In the genomic region with DNA sequence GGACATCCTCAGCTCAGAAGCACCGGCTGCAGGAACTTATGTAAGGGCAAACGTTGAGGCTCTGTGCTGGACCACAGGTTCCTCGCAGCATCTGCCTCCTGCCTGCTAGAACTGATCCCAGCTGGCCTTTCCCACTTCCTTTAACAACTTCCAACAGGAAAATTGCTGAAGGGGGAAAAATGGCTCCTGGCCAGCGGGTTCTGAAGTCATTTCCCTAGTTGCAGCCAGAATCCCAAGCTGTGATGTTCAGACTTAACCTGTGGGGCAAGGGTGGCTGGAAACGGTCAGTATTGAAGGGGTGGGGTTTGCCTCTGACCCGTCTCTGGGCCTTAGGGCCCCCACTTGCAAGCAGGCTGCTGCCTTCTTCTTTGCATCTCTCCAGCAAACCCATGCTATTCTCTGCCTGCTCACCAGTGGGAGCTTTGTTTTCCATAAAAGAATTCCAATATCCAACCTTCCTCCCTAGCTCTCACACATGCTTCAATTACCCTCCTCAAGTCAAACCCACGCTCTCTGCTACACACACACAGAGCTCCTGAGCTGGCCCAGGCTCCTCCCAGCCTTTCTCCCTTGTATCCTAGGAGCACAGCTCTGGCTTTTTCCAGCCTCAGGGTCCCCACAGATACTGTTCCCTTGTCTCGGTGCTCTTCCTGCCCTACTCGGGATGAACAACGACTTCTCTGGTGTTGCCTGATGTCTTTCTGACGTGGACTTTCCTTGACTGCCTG, we compare ENCODE assay signal across 8 mouse cellular contexts.
DNase-seq lines count a peak whose midpoint lies in the region; ATAC-seq and TF ChIP-seq lines count a peak whose summit lies in the region.

No protein-coding gene starts in this region.

- H3K4me1 ChIP-seq in intestine, embryonic 15.5 days (replicated peaks), result peaks cover 18% of the 10 kb centered on the region
- peaks cover 3% of the 10 kb centered on the region; the same call in 1 of the 2 replicates for H3K4me1 ChIP-seq in lung, embryonic 14.5 days (ENCODE audit: insufficient read depth)
- no peaks in the 10 kb centered on the region for H3K4me1 ChIP-seq in forebrain, embryonic 11.5 days (replicated peaks; ENCODE audit: control insufficient read depth, insufficient read depth, low read length)

- TF ChIP-seq CTCF in lung, embryonic 14.5 days (IDR thresholded peaks at IDR 0.05; ENCODE audit: low read depth), result no peak

- H3K27ac ChIP-seq in intestine, embryonic 15.5 days, result peak overlapping the region; percentile 29
- H3K27ac ChIP-seq in lung, embryonic 14.5 days (ENCODE audit: low read depth), result peak overlapping the region; percentile 55
- no peak overlapping the region for H3K27ac ChIP-seq in forebrain, embryonic 11.5 days (ENCODE audit: low read depth, low read length)

- H3K4me3 ChIP-seq in intestine, embryonic 15.5 days (replicated peaks), result no peak overlapping the region
- H3K4me3 ChIP-seq in lung, embryonic 14.5 days (ENCODE audit: low read depth, low read length), result no peak overlapping the region
- no peak overlapping the region for H3K4me3 ChIP-seq in forebrain, embryonic 11.5 days (ENCODE audit: low read depth, low read length)

- no peaks in the 10 kb centered on the region for H3K36me3 ChIP-seq in intestine, embryonic 15.5 days
- no peaks in the 10 kb centered on the region for H3K36me3 ChIP-seq in lung, embryonic 14.5 days (ENCODE audit: insufficient read depth)
- H3K36me3 ChIP-seq in forebrain, embryonic 11.5 days (ENCODE audit: control insufficient read depth, insufficient read depth, low read length), result no peaks in the 10 kb centered on the region

- DNase-seq in adrenal gland, postnatal 10 days, result peak; percentile 56
- no peak for DNase-seq in adrenal gland, adult 8-10 months
- DNase-seq in gastrocnemius, adult 18-20 months (ENCODE audit: low spot score), result peak; percentile 68
- peak; percentile 81 for DNase-seq in lung, embryonic 14.5 days
- DNase-seq in cerebellum, postnatal 14 days, result no peak
- no peak for DNase-seq in forebrain, embryonic 11.5 days (ENCODE audit: low spot score)
- DNase-seq in frontal cortex, postnatal 25 days (ENCODE audit: low spot score in 2 of 2), result no peak

- H3K4me2 ChIP-seq in intestine, embryonic 15.5 days (replicated peaks), result no peak overlapping the region
- H3K4me2 ChIP-seq in lung, embryonic 14.5 days, result no peak overlapping the region
- H3K4me2 ChIP-seq in forebrain, embryonic 11.5 days (ENCODE audit: low read depth, low read length, severe bottlenecking), result no peak overlapping the region

- H3K27me3 ChIP-seq in intestine, embryonic 15.5 days (replicated peaks), result no peaks in the 10 kb centered on the region
- no peaks in the 10 kb centered on the region for H3K27me3 ChIP-seq in lung, embryonic 14.5 days (ENCODE audit: insufficient read depth, low read length)
- H3K27me3 ChIP-seq in forebrain, embryonic 11.5 days (ENCODE audit: control insufficient read depth, insufficient read depth, low read length), result no peaks in the 10 kb centered on the region

- no peaks in the 10 kb centered on the region for H3K9me3 ChIP-seq in intestine, embryonic 15.5 days
- H3K9me3 ChIP-seq in lung, embryonic 14.5 days (ENCODE audit: low read depth, low read length), result no peaks in the 10 kb centered on the region
- no peaks in the 10 kb centered on the region for H3K9me3 ChIP-seq in forebrain, embryonic 11.5 days (ENCODE audit: control insufficient read depth, low read length)

- no peak for ATAC-seq in intestine, embryonic 15.5 days
- no peak for ATAC-seq in lung, embryonic 14.5 days (ENCODE audit: insufficient read depth)
- ATAC-seq in forebrain, embryonic 11.5 days (replicated peaks; ENCODE audit: low FRiP score), result no peak

- WGBS in intestine, embryonic 15.5 days, result 61% methylated on average over 11 of the region's 11 CpGs
- WGBS in lung, embryonic 14.5 days, result 44% methylated on average over 11 of the region's 11 CpGs
- WGBS in forebrain, embryonic 11.5 days, result 84% methylated on average over 11 of the region's 11 CpGs

- H3K9ac ChIP-seq in intestine, embryonic 15.5 days, result no peak overlapping the region
- no peak overlapping the region for H3K9ac ChIP-seq in lung, embryonic 14.5 days
- no peak overlapping the region for H3K9ac ChIP-seq in forebrain, embryonic 11.5 days (ENCODE audit: low read length)

Comparison
In these comparisons a context has a peak if more than half of its experiments do, and no peak if none do; other contexts are left out.
1. DNase-seq: peak in adrenal gland, postnatal 10 days (single experiment), gastrocnemius, adult 18-20 months (single experiment) and lung, embryonic 14.5 days (single experiment); none in adrenal gland, adult 8-10 months (single experiment), cerebellum, postnatal 14 days (0 of 2), forebrain, embryonic 11.5 days (single experiment) and frontal cortex, postnatal 25 days (0 of 2).